Comparison of ENCODE assay signal across 33 mouse cellular contexts in genomic region chr2:164567460-164567859, GRCm38 (mm10). TPM values are rescaled to one million over a fixed set of nuclear protein-coding genes. Genes with fewer than 3 reads are reported as not detected.
DNase-seq lines count a peak whose midpoint lies in the region; ATAC-seq and TF ChIP-seq lines count a peak whose summit lies in the region.
"Had no signal": no experiment of that assay in that cellular context is flagged by ENCODE, and none has a peak within 500 bp of the region (broad histone marks: within the 10 kb centered on the region; RNA-seq: fewer than 3 reads in every experiment).

No protein-coding gene starts in this region.

- H3K9me3 ChIP-seq in liver, embryonic 11.5 days (ENCODE audit: control insufficient read depth, low read length) = no peaks in the 10 kb centered on the region
- H3K9me3 ChIP-seq: embryonic facial prominence, embryonic 12.5 days; embryonic facial prominence, embryonic 15.5 days; G1E; heart, embryonic 10.5 days; heart, embryonic 13.5 days; hindbrain, embryonic 15.5 days had no signal

- no peak for TF ChIP-seq CTCF in liver, adult 2 months (IDR thresholded peaks at IDR 0.05; ENCODE audit: low read depth, low read length)

- WGBS in liver, adult 2 months = 31% methylated on average over 5 of the region's 5 CpGs
- WGBS in liver, embryonic 11.5 days = 75% methylated on average over 5 of the region's 5 CpGs

- no peaks in the 10 kb centered on the region for H3K79me2 ChIP-seq in liver, adult 2 months (ENCODE audit: control insufficient read depth, insufficient read depth, low read length)

- no peak overlapping the region for H3K4me2 ChIP-seq in liver, embryonic 11.5 days
- H3K4me2 ChIP-seq: embryonic facial prominence, embryonic 12.5 days; embryonic facial prominence, embryonic 15.5 days; heart, embryonic 13.5 days; hindbrain, embryonic 15.5 days had no signal

- no peak overlapping the region for H3K9ac ChIP-seq in liver, adult 2 months (ENCODE audit: low read depth, low read length)
- H3K9ac ChIP-seq in liver, embryonic 11.5 days (ENCODE audit: low read depth, low read length) = no peak overlapping the region
- H3K9ac ChIP-seq: embryonic facial prominence, embryonic 12.5 days; embryonic facial prominence, embryonic 15.5 days; forebrain, postnatal 0 days; heart, embryonic 13.5 days; hindbrain, embryonic 15.5 days had no signal

- no peaks in the 10 kb centered on the region for H3K36me3 ChIP-seq in liver, adult 2 months (ENCODE audit: control insufficient read depth, insufficient read depth, low read length)
- H3K36me3 ChIP-seq in liver, embryonic 11.5 days (ENCODE audit: control insufficient read depth, insufficient read depth, low read length) = no peaks in the 10 kb centered on the region
- H3K36me3 ChIP-seq: embryonic facial prominence, embryonic 15.5 days; G1E; heart, embryonic 10.5 days; heart, embryonic 13.5 days; hindbrain, embryonic 15.5 days had no signal

- peaks cover 3% of the 10 kb centered on the region; the same call in 1 of the 2 replicates for H3K4me1 ChIP-seq in liver, adult 2 months (ENCODE audit: control insufficient read depth, insufficient read depth, low read length)
- no peaks in the 10 kb centered on the region for H3K4me1 ChIP-seq in liver, embryonic 11.5 days (replicated peaks; ENCODE audit: control insufficient read depth, insufficient read depth, low read length)

- H3K27ac ChIP-seq in liver, adult 2 months (replicated peaks; ENCODE audit: insufficient read depth, low read depth, low read length) = no peak overlapping the region
- H3K27ac ChIP-seq in liver, embryonic 11.5 days (ENCODE audit: low read depth, low read length) = no peak overlapping the region
- H3K27ac ChIP-seq: embryonic facial prominence, embryonic 12.5 days; embryonic facial prominence, embryonic 15.5 days; heart, adult 2 months; heart, embryonic 10.5 days; heart, embryonic 13.5 days; hindbrain, embryonic 15.5 days had no signal

- peak; percentile 47 for DNase-seq in liver, adult 2 months (ENCODE audit: extremely low read depth, low read depth, low spot score)
- no peak for DNase-seq in liver, embryonic 11.5 days (ENCODE audit: low spot score)
- peak; percentile 38 to 63 for DNase-seq in urinary bladder, postnatal 36 days (ENCODE audit: low spot score in 2 of 2)
- DNase-seq in urinary bladder, postnatal 25 days (ENCODE audit: low spot score) = no peak
- DNase-seq in thymus, postnatal 10 days (ENCODE audit: low spot score in 2 of 2) = no peak
- DNase-seq: adrenal gland, adult 2 months; adrenal gland, postnatal 14 days; B cell, adult 2 months; cerebellum, adult 11 months; cerebellum, adult 2 months; cerebellum, adult 9-11 months; cerebellum, postnatal 25 days; forebrain, postnatal 0 days; gastrocnemius, postnatal 25 days; heart, adult 2 months; heart, postnatal 14 days; heart, postnatal 4 days had no signal

- no peak for TF ChIP-seq POLR2A in liver, adult 2 months (IDR thresholded peaks at IDR 0.05; ENCODE audit: extremely low read depth, insufficient read depth, low read length)

- no peak for ATAC-seq in liver, embryonic 11.5 days (replicated peaks; ENCODE audit: low FRiP score)
- 0 out of 2 replicates have a peak, but pooled peaks have one; percentile 21 for ATAC-seq in megakaryocyte progenitor cell, adult 5-6 weeks (replicated peaks; ENCODE audit: poor library complexity)
- ATAC-seq: forebrain, embryonic 14.5 days; forebrain, postnatal 0 days had no signal

- no peak overlapping the region for H3K4me3 ChIP-seq in liver, adult 2 months (ENCODE audit: insufficient read depth, low read depth, low read length)
- no peak overlapping the region for H3K4me3 ChIP-seq in liver, embryonic 11.5 days (ENCODE audit: low read depth, low read length)
- H3K4me3 ChIP-seq: embryonic facial prominence, embryonic 12.5 days; embryonic facial prominence, embryonic 15.5 days; heart, adult 2 months; heart, embryonic 10.5 days; heart, embryonic 13.5 days; hindbrain, embryonic 15.5 days had no signal

- no peaks in the 10 kb centered on the region for H3K27me3 ChIP-seq in liver, adult 2 months (ENCODE audit: control insufficient read depth, insufficient read depth, low read length)
- H3K27me3 ChIP-seq in liver, embryonic 11.5 days (replicated peaks; ENCODE audit: control insufficient read depth, insufficient read depth, low read length) = peaks cover 19% of the 10 kb centered on the region

RNA-seq across cellular contexts. Expression of gene Wfdc2, which starts 5.2 kb away (rescaled TPM):
- 4.6 and 8.5 TPM in 2 replicates for total RNA-seq in liver, adult 2 months (2014; rRNA removed)
- polyA plus RNA-seq in liver, adult 2 months (2012; rRNA removed) = 9.9 and 18.9 TPM in 2 replicates
- 8.2 and 9.1 TPM in 2 replicates for polyA plus RNA-seq in liver, embryonic 11.5 days (2014; fragmentation: Nextera tagmentation; extraction: Ambion mirVana)
- total RNA-seq in megakaryocyte progenitor cell, adult 5-6 weeks (2015) = not detected in 2 replicates
- 1.8 TPM in 1 of 2 replicates, not detected in the other for total RNA-seq in megakaryocyte progenitor cell, adult 5-6 weeks (2017)
- total RNA-seq: adrenal gland, adult 2 months; CH12.LX; common myeloid progenitor, adult 5-6 weeks; G1E; gastrocnemius, adult 8-10 months; gastrocnemius, postnatal 25 days had no signal
- polyA plus RNA-seq: G1E had no signal

RNA-seq across cellular contexts. Expression of gene Spint3, which starts 5.8 kb away (rescaled TPM):
- not detected in 2 replicates for total RNA-seq in liver, adult 2 months (2014; rRNA removed)
- not detected in 2 replicates for polyA plus RNA-seq in liver, adult 2 months (2012; rRNA removed)
- not detected in 2 replicates for polyA plus RNA-seq in liver, embryonic 11.5 days (2014; fragmentation: Nextera tagmentation; extraction: Ambion mirVana)
- total RNA-seq in megakaryocyte progenitor cell, adult 5-6 weeks (2015) = not detected in 2 replicates
- not detected in 2 replicates for total RNA-seq in megakaryocyte progenitor cell, adult 5-6 weeks (2017)
- total RNA-seq: adrenal gland, adult 2 months; adrenal gland, postnatal 14 days; adrenal gland, postnatal 4 days; CH12.LX; common myeloid progenitor, adult 5-6 weeks; forebrain, postnatal 0 days; G1E; gastrocnemius, adult 8-10 months; gastrocnemius, postnatal 25 days; heart, adult 2 months; heart, postnatal 14 days; heart, postnatal 4 days had no signal
- polyA plus RNA-seq: adrenal gland, adult 2 months; cerebellum, adult 2 months; embryonic facial prominence, embryonic 12.5 days; embryonic facial prominence, embryonic 15.5 days; forebrain, embryonic 11.5 days; forebrain, embryonic 14.5 days; forebrain, postnatal 0 days; frontal cortex, adult 2 months; G1E; heart, adult 2 months; heart, embryonic 10.5 days; heart, embryonic 13.5 days; heart, embryonic 16.5 days; hindbrain, embryonic 11.5 days; hindbrain, embryonic 15.5 days had no signal

RNA-seq across cellular contexts. Expression of gene Wfdc6a, which starts 17.8 kb away (rescaled TPM):
- total RNA-seq in liver, adult 2 months (2014; rRNA removed) = not detected in 2 replicates
- 0.11 TPM in 1 of 2 replicates, not detected in the other for polyA plus RNA-seq in liver, adult 2 months (2012; rRNA removed)
- polyA plus RNA-seq in liver, embryonic 11.5 days (2014; fragmentation: Nextera tagmentation; extraction: Ambion mirVana) = not detected in 2 replicates
- not detected in 2 replicates for total RNA-seq in megakaryocyte progenitor cell, adult 5-6 weeks (2015)
- total RNA-seq in megakaryocyte progenitor cell, adult 5-6 weeks (2017) = not detected in 2 replicates
- total RNA-seq: CH12.LX; common myeloid progenitor, adult 5-6 weeks; forebrain, postnatal 0 days; G1E; gastrocnemius, adult 8-10 months; gastrocnemius, postnatal 25 days; heart, postnatal 4 days had no signal
- polyA plus RNA-seq: cerebellum, adult 2 months; embryonic facial prominence, embryonic 12.5 days; forebrain, embryonic 11.5 days; forebrain, embryonic 14.5 days; G1E; heart, embryonic 10.5 days; hindbrain, embryonic 11.5 days; hindbrain, embryonic 15.5 days had no signal

RNA-seq across cellular contexts. Expression of gene Eppin, which starts 25.9 kb away (rescaled TPM):
- total RNA-seq in liver, adult 2 months (2014; rRNA removed) = not detected in 2 replicates
- polyA plus RNA-seq in liver, adult 2 months (2012; rRNA removed) = not detected in 2 replicates
- polyA plus RNA-seq in liver, embryonic 11.5 days (2014; fragmentation: Nextera tagmentation; extraction: Ambion mirVana) = not detected in 2 replicates
- total RNA-seq in megakaryocyte progenitor cell, adult 5-6 weeks (2015) = not detected in 2 replicates
- total RNA-seq in megakaryocyte progenitor cell, adult 5-6 weeks (2017) = not detected in 2 replicates
- total RNA-seq: adrenal gland, adult 2 months; adrenal gland, postnatal 14 days; adrenal gland, postnatal 4 days; CH12.LX; common myeloid progenitor, adult 5-6 weeks; forebrain, postnatal 0 days; G1E; gastrocnemius, adult 8-10 months; gastrocnemius, postnatal 25 days; heart, adult 2 months; heart, postnatal 14 days; heart, postnatal 4 days had no signal
- polyA plus RNA-seq: adrenal gland, adult 2 months; cerebellum, adult 2 months; embryonic facial prominence, embryonic 12.5 days; embryonic facial prominence, embryonic 15.5 days; forebrain, embryonic 11.5 days; forebrain, embryonic 14.5 days; forebrain, postnatal 0 days; frontal cortex, adult 2 months; G1E; heart, embryonic 10.5 days; heart, embryonic 13.5 days; heart, embryonic 16.5 days; hindbrain, embryonic 11.5 days; hindbrain, embryonic 15.5 days had no signal

RNA-seq across cellular contexts. Expression of gene Wfdc6b, which starts 45.9 kb away (rescaled TPM):
- not detected in 2 replicates for total RNA-seq in liver, adult 2 months (2014; rRNA removed)
- not detected in 2 replicates for polyA plus RNA-seq in liver, adult 2 months (2012; rRNA removed)
- polyA plus RNA-seq in liver, embryonic 11.5 days (2014; fragmentation: Nextera tagmentation; extraction: Ambion mirVana) = not detected in 2 replicates
- not detected in 2 replicates for total RNA-seq in megakaryocyte progenitor cell, adult 5-6 weeks (2015)
- total RNA-seq in megakaryocyte progenitor cell, adult 5-6 weeks (2017) = not detected in 2 replicates
- total RNA-seq: adrenal gland, adult 2 months; adrenal gland, postnatal 14 days; adrenal gland, postnatal 4 days; CH12.LX; common myeloid progenitor, adult 5-6 weeks; forebrain, postnatal 0 days; G1E; gastrocnemius, adult 8-10 months; gastrocnemius, postnatal 25 days; heart, adult 2 months; heart, postnatal 14 days; heart, postnatal 4 days had no signal
- polyA plus RNA-seq: adrenal gland, adult 2 months; embryonic facial prominence, embryonic 12.5 days; embryonic facial prominence, embryonic 15.5 days; forebrain, embryonic 11.5 days; forebrain, embryonic 14.5 days; forebrain, postnatal 0 days; frontal cortex, adult 2 months; G1E; heart, adult 2 months; heart, embryonic 10.5 days; heart, embryonic 13.5 days; heart, embryonic 16.5 days; hindbrain, embryonic 11.5 days; hindbrain, embryonic 15.5 days had no signal

Comparison
In these comparisons a context has a peak if more than half of its experiments do, and no peak if none do; other contexts are left out.
1. DNase-seq: peak in liver, adult 2 months (single experiment) and urinary bladder, postnatal 36 days (2 of 2); none in liver, embryonic 11.5 days (single experiment), urinary bladder, postnatal 25 days (single experiment) and thymus, postnatal 10 days (0 of 2).